Mouse (Mus musculus) Muller cell, postnatal 12 days (primary cell): ENCODE data around the gene Rhebl1.
A peak's percentile ranks its signal among the peaks of the same experiment; 100 is the strongest.

Experiments used
- DNase-seq: peaks from one replicate; pipeline ENCODE4 v3.0.0-alpha.2; 2015; ENCODE audit errors: inconsistent ontology term

Gene Rhebl1

DNA sequence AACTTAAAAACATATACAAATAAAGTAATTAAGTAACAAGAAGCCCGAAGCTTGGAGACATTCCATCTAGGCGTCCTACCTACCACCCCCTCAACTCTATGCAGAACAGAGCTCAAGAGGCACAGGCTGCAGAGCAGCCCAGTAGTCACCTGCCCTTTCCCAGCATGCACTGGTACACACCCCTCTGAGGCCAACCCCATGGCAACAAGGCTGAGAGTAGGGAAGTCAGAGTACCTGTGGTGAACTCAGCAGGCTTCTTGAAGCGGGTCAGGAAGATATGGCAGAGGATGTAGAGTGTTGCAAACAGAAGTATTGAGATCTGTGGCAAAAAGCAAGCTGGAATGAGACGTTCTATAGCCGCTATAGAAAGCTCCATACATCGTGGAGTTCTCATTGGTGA, 20.6 kb upstream of the Rhebl1 start:
- no peak for DNase-seq

DNA sequence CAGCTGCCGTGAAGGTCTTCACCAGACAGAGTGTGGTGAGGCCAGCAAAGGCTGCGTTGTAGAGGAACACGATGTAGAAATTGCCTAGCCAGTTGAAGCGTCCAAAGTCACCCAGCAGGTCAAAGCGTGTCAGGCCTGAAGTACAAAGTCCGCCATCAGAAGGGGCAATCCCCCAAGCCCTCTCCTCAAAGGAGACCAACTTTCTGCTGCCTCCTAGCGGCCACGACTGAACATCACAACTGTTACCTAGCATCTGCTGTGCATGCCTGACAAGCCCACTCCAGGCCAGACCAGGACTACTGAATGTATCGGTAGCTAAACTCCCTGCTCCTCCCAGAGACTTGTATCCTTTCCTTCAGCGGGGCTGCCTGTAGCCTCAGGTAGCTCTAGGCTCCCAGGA, 10.4 kb upstream of the Rhebl1 start:
- no peak for DNase-seq

DNA sequence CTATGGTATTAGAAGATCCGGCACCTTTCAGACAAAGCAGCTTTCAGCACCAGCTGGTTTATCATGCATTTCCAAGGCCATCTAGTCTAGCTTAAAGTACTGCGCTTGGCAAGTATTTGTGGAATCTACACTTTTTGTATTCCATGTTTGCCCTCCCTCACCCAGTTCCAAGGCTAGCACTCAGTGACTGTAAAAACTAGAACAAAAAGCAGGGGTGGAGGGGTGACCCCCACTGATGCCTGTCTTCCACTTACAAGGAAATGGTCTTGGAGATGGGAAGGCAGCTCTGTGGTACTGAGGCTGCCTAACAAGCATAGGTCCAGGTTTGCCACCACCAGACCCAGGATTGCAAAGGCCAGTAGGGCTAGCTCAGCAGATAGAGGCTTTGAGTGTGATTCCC, 8.3 kb upstream of the Rhebl1 start:
- no peak for DNase-seq

DNA sequence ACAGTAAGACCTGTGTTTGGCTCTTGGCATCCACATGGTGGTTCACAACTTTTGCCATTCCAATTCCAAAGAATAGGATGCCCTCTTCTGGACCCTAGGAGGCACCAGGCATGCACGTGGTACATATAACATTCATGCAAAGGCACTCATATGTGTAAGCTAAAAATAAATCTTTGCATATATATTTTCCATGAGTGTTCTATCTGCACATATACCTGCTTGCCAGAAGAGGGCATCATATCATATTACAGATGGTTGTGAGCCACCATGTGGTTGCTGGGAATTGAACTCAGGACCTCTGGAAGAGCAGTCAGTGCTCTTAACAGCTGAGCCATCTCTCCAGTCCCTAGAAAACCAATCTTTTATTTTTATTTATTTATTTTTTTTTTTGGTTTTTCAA, 7.2 kb upstream of the Rhebl1 start:
- no peak for DNase-seq

DNA sequence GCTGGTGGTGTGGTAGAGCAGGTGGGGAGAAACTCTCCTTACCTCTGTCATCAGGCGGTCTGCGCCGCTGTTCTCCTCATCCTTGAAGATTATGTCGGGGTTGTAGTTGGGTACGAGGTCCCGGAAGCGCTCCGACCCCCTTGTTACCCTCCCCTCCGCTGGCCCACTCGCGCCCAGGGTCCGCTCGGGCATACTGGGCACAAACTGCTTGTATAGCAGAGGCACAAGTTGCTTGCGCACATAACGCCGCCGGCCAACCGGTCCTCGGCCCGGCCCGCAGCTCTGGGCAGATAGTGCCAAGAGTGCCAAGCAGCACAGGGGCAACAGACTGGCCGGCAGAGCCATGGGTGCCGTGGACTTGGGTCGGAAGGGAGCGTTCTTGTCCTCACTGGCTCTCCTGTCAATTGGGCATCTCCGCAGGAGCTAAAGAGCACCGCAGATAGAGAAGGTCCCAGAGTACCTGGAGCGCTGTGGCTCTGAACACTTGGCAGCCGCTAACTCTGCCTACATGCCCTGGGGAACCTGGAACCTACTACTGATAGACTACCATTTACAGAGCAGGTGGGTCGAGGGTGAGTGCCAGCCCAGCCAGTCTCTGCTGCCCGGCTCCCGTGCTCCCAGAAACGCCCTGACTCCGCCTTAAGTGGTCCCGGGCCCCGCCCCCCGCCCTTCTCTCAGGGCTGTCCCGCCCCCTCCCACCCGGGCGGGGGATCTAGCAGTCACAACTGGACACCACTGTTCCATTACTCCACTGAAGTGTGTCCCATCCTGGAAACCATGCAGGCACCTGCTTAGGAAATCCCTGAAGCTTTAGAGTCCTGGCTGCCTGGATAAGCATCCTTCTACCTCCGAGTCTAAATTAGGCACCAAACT, 3.8 kb upstream of the Rhebl1 start, which contains the start of gene Dhh:
Dhh (minus strand) TSS at position 613 of the 873 bp plus-strand sequence.
- peak; percentile 61 for DNase-seq

DNA sequence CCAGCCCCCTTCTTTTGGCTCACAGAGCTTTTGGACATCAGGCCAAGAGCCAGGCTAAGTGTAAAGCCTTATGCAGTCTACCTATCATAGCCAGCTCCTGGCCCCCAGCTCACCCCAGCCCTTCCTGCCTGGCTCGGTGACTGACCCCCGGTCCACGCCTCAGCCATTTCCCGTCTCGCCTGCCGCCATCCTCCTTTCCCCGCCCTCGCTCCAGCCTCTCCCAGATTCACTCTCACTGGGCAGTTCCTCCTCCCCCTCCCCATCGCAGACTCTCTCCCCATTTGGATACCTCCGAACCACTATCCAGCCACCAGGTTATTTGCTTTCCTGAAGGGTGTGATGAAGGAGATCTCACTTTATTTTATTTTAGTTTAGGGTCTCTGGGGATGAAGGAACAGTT, 3.2 kb upstream of the Rhebl1 start:
- peak; percentile 47 for DNase-seq

DNA sequence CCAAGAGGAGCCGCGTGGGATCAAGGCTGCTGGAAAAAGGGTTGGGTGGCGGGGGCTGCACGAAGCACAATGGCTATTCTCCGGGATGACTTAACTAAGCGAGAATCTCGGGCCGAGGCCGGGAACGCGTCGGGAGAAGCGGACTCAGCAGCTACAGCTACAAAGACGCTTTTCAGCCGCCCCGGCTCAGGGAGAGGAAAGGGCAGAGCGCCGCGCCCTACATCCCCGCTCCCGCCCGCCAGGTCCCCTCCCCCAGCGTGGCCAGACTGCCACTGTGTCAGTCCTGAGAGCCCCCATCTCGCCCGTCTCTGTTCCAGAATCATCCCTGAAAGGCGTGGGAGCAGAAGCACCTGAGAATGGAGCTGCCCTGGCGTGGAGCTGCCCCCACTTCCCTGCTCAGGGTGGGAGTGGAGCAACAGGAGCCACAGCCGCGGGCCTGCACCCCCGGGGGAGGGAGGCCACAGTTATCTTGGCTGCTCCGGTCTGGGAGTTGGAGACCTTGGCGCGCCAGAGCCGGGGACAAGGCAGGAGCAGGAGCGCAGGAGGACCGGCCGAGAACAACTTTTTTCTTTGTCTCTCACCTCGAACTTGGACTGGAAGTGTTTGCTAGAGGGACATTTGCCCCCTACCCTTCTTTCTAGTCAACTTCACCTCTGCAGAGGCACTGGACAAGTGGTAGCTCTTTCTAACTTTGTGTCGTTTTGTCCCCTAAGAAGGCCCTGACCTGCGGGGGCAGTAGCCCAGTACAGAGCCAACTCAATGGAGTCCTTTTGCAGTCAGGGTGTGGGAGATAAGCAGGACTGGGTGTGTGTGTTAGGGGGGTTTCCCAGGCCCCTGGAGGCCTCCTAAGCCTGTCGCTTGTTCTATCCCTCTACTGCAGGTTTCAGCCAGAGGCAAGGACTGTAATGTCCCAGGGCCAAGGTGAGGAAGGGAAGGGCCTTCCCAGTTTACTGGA, 1.6 kb upstream of the Rhebl1 start:
- DNase-seq: peak; percentile 81

DNA sequence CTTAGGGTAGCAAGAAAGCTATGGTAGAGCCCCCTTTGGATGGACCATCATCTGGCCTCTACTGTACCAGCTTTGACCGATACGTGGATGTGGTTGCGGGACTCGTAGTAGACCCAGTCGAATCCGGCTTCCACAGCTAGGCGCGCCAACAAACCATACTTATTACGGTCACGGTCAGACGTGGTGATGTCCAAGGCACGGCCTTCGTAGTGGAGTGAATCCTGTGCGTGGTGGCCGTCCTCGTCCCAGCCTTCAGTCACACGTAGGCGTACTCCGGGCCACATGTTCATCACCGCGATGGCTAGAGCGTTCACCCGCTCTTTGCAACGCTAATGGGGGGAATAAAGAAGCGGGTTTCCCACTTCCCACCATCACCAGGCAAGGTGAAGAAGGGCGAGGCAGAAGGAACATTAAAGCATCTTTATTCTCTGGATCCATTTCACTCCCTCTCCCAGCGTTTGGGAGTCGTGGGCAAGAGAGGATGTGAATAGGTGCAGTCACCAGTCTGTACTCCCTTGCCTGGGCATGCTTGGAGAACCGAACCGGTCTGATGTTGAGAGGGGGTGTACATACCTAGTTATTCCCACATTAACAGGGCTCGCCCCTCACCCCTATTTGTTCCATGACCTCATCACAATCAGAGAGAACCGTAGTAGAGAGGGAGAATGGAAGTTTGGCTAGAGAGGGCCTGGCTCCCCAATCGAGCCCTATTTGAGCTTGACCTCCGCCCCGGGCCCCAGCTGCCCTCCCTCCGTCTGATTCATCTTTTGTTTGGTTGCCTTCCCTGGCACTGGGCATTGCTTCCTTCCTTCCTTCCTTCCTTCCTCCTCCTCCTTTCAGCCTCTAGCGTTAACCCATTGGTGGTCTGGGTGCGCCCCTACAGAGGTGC, 650 bp upstream of the Rhebl1 start:
- peak; percentile 73 for DNase-seq

DNA sequence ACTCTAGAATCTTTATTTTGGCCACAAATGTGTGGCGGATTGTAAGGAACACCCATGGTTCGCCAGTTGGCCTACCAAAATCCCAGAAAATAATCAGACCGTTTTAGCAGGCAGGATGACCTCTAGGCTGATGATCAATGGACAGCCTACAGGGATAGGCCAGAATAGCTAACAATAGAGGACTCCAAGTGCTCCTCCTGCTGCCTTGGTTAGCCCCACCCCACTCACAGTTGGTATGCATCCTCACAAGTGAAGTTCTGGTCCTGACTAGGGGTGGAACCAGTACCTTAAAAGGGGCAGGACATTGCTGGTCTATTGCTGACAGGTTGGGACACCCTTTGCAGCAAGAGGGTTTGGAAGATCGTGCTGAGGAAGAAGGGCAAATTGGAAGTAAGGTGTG, 1.3 kb downstream of the Rhebl1 start:
- peak; percentile 29 for DNase-seq

DNA sequence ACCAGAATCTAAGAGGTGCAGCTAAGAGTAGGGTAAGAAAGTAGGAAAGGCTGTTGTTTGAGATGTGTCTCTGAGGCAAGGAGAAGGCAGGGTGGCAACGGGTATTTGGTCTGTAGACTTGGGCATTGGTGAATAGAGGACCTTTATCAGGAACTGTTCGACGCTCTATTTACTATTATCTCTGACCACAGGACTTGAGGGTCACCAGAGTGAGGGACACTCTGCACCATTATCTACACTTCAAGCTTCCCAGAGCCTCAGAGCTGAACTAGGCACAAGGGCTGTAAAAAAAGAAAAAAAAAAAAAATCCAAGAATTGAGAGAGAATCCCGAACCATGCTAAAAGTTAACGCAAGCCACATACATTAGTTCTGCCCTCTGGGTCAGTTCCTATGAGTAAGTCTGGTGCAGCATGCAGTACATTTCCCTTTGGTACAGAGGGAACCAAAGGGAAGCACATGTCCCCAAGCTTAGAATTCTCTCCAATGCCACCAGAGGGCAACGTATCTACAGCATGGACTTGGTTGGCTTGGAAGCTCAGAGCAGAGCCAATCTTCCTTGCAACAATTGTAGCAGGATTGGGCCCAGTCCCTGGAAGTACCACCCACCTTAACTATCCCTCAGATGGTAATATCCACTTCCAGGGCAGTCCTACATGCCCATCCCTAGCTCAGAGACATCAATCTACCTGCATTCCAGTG, 2.3 kb downstream of the Rhebl1 start:
- peak; percentile 77 for DNase-seq

DNA sequence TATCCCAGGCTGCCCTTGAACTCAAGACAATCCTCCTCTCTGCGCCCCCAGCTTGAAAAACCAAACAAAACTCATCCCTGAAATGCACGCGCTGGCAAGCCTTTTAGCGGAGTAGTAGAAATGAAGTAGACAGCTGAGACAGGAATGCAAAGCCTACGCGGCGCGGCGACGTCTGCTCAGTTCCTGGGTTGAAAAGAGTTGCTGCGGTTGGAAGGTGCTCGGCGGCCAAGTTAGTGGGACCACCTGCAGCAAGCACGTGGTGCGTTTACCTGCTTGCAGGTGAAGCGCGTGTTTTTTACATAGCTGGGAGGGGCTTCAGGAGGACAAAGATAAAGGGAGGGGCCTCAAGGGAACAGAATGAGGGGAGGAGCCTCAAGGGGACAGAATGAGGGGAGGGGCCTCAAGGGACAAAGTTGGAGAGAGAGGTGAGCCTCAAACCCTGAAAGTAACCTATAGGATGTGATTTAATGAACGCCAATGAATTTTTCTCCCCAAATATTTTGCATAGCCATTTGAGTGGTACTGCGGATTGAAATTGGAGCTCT, 3.1 kb downstream of the Rhebl1 start:
- no peak for DNase-seq

DNA sequence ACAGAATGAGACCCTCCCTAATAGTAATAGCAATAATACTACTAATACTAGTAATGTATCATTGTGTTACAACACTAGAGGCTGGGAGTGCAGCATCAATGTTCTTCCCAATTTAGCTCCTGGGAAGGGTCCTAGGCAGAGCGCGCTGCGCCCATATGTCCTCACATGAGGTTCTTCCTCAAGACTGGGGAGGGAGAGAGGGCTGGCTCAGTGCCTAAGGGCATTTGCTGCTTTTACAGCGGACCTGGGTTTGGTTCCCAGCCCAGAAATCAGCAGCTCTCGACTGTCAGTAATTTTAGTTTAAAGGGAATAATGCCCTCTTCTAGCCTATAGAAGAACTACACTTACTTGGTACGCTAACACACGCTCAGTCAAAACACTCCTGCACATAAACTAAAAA, 6.8 kb downstream of the Rhebl1 start:
- no peak for DNase-seq

DNA sequence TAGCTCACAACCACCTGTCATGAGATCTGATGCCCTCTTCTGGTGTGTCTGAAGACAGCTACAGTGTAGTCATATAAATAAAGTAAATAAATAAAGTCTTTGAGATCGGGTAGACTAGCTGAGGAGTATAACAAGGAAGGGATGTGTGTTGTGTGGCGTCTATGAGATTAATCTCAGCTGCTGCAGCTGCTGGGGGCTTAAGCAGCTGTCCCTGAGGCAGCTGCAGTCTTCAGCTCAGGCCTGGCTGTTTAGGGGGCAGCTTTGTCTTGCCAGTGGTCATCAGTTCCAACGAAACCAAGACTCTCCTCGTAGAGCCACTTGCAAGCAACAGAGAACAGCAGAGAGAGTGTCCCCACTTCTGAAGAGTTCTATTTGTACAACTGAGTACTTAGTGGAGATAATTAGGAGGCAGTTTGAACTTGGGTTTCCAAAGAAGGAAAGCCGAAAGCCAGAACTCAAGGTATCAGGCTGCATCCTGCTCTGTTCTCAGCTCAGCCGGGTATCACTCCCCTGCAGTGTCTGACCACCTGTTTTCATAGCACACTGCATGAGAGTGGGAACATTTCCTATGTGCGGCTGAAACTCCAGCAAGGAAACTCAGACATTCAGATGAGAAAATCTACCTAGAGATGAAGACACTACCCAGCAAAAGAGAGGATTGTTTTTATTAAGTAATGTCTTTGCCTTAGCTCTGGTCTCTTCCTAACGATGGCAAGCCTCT, 7.5 kb downstream of the Rhebl1 start:
- no peak for DNase-seq

DNA sequence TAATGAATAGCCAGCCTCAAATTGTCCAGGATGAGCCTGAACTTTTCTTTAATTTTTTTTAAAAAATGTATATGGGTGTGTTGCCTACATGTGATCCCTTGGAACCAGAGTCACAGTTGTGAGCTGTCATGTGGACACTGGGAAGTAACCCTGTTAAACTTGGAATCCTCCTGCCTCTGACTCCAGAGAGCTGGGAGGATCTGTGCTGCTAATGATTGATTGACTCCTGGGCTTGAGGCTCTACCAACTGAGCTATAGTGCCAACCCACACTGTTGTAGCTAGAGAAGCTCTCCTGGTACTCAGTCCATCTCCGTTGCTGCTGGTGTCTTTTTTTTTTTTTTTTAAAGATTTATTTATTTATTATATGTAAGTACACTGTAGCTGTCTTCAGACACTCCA, 10.2 kb downstream of the Rhebl1 start:
- no peak for DNase-seq

DNA sequence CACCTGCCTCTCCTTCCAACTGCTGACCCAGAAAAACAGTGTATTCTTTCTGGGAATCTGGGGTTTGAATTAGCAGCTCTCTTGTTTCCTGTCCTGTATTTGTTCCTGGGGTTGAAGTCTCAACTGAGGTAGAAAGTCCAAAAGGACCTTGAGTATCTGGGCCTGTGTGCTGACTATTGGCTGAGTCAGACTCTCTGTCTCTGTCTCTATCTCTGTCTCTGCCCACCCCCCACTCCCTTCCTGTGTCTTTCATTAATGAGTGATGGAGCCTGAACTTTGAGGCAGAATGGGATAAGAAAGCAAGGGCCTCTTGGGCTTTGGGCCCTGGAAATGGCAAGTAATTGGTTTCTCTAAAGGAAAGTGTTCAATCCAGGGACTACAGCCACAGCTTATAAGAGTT, 10.7 kb downstream of the Rhebl1 start:
- no peak for DNase-seq

DNA sequence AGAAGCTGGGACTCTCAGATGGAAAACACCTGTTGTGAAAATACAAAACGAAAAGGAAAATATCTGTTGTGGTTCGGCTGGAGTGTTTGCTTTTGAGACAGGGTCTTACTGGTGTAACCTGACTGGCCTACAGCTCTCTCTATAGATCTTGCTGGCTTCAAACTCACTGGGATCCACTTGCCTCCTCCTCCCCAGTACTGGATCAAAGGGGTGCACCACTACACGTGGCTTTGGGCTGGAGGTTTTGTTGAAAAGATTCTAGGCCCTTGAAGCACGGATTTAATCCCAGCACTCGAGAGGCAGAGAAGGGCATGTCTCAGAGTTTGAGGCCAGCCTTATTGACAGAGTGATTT, 12.7 kb downstream of the Rhebl1 start:
- no peak for DNase-seq

DNA sequence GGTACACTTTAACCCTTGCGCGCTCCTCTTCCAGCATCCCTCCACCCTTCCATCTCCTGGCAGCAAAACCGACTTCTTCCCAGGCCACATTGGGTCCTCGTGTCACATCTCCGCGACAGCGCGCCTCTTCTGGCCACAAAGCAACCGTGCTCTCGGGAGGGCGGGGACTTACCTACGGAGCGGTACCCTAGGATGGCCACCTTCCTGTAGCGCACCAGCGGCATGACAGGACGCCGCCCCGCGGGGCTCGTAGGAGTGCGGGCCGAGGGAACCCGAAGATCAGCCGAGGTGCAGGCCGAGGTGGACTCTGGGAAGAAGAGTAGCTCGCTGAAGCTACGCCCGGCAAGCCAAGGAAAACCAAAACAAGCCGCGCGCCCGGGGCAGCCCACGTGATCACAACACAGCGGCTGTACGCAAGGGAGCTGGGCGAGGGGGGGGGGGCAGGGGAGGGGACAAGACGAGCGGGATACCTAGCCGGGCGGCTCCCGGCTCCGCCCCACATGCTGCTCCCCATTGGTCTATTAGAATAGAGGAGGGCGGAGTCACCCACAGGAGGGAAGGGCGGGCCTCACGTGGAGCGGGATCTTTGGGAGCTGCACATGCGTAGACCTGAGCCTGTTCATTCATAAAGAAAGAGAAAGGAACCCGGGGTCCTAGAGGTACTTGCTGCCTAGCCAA, 13.2 kb downstream of the Rhebl1 start:
- DNase-seq: peak; percentile 99

DNA sequence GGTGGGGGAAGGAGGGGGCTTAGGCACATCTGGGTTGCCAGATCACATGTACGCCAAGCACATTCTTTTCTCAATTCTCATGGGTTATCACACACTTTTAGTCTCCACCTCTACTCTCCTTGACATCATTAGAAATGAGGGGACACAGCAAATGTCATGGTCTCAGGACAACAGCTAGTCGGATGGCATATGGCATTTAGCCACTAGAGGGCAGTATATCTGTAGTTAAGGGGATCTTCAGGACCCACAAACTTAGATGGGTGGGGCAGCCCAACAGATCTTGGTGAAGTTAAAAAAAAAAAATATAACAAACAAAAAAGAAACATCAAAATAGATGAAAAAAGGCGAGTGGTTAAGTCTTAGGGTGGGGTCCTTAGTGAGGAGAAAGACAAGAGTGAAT, 17.0 kb downstream of the Rhebl1 start:
- DNase-seq: peak; percentile 35
